Mouse (Mus musculus) spleen, adult 2 months (tissue): ENCODE measurements around the gene Stim2. TPM values are rescaled to one million over a fixed set of nuclear protein-coding genes. Genes with fewer than 3 reads are reported as not detected.

Experiments
- DNase-seq, 2 experiments: peaks; one replicate each; pipeline versions ENCODE4 v3.0.0 to v3.0.0-alpha.2; 2012 to 2021; ENCODE audit warnings: low spot score in 2 of 2, low read depth in 1 of 2
- H3K27ac ChIP-seq: fragments of 200-500 bp; 2 replicates; pipeline ENCODE4 v1.5.1; 2012; ENCODE audit warnings: low read length, inconsistent platforms; ENCODE audit not compliant: insufficient read depth
- H3K27me3 ChIP-seq: fragments of 200-500 bp; 2 replicates; pipeline ENCODE4 v1.6.1; 2012; ENCODE audit warnings: mild to moderate bottlenecking, moderate library complexity, low read length, inconsistent platforms; ENCODE audit not compliant: control insufficient read depth, insufficient read depth
- H3K36me3 ChIP-seq: fragments of 200-500 bp; 2 replicates; pipeline ENCODE4 v1.6.1; 2012; ENCODE audit warnings: mild to moderate bottlenecking, low read length, inconsistent platforms; ENCODE audit not compliant: control insufficient read depth, insufficient read depth
- H3K4me1 ChIP-seq: fragments of 200-500 bp; 2 replicates; pipeline ENCODE4 v1.6.1; 2011; ENCODE audit warnings: inconsistent platforms; ENCODE audit not compliant: control insufficient read depth, insufficient read depth, insufficient read length
- H3K4me3 ChIP-seq: fragments of 200-500 bp; 2 replicates; pipeline ENCODE4 v1.5.1; 2011; ENCODE audit warnings: mild to moderate bottlenecking, inconsistent platforms; ENCODE audit not compliant: insufficient read depth, insufficient read length; ENCODE audit errors: extremely low read depth
- CTCF ChIP-seq: fragments of 200-500 bp; IDR thresholded peaks from 2 replicates; pipeline ENCODE4 v1.5.1; 2011; ENCODE audit warnings: mild to moderate bottlenecking, inconsistent platforms; ENCODE audit not compliant: insufficient read depth, insufficient read length, insufficient replicate concordance; ENCODE audit errors: extremely low read depth
- POLR2A ChIP-seq: fragments of 200-500 bp; IDR thresholded peaks from 2 replicates; pipeline ENCODE4 v1.6.1; 2011; ENCODE audit warnings: low read depth, low read length, inconsistent platforms
- WGBS: fragments of 180-500 bp; shearing (Covaris S2); methylation state at CpG from one replicate; pipeline ENCODE4 v1.1.7; 2018; 5-methylcytosine and 5-hydroxymethylcytosine counted together
- polyA plus RNA-seq: library from polyadenylated mRNA; depleted of rRNA; stranded (reverse); fragments of >200 nt; gene quantifications from 2 replicates; pipeline ENCODE4 v1.2.3, GENCODE M21; 2012

Gene Stim2
- polyA plus RNA-seq, 1 experiment = 12.6 TPM

- no peak for DNase-seq
- H3K27me3 ChIP-seq = no peaks in the 10 kb centered on the region
- H3K4me3 ChIP-seq = no peak overlapping the region
- WGBS = 89% methylated on average over 3 of the region's 3 CpGs
- no peak for TF ChIP-seq POLR2A
- TF ChIP-seq CTCF = no peak
- no peak overlapping the region for H3K27ac ChIP-seq
- no peaks in the 10 kb centered on the region for H3K4me1 ChIP-seq
- H3K36me3 ChIP-seq = peaks cover 2% of the 10 kb centered on the region; the same call in 1 of the 2 replicates
Observed at GRCm38 (mm10) chr5:54051056-54051455, 52.8 kb downstream of the Stim2 start.

- DNase-seq = no peak
- Histone ChIP-seq H3K27ac (no peak overlapping the region), H3K4me1 (no peaks in the 10 kb centered on the region), H3K27me3 (no peaks in the 10 kb centered on the region), H3K4me3 (no peak overlapping the region), H3K36me3 (peaks cover 2% of the 10 kb centered on the region; the same call in 1 of the 2 replicates)
- 76% methylated on average over 6 of the region's 6 CpGs for WGBS
- TF ChIP-seq POLR2A = no peak
Observed at GRCm38 (mm10) chr5:54052205-54052604, 53.9 kb downstream of the Stim2 start.

- Histone ChIP-seq H3K4me1 (no peaks in the 10 kb centered on the region), H3K36me3 (peaks cover 4% of the 10 kb centered on the region; the same call in 1 of the 2 replicates), H3K27ac (no peak overlapping the region), H3K27me3 (no peaks in the 10 kb centered on the region), H3K4me3 (no peak overlapping the region)
- WGBS = 90% methylated on average over 7 of the region's 7 CpGs
- no peak for DNase-seq
- TF ChIP-seq CTCF = no peak
- TF ChIP-seq POLR2A = no peak
Observed at GRCm38 (mm10) chr5:54053673-54054366, 55.5 kb downstream of the Stim2 start.

GRCm38 (mm10) chr5:54056266-54056665 is 58.0 kb downstream of the Stim2 start:
- Histone ChIP-seq H3K4me3 (no peak overlapping the region), H3K36me3 (peaks cover 4% of the 10 kb centered on the region; the same call in 1 of the 2 replicates), H3K27ac (no peak overlapping the region), H3K27me3 (no peaks in the 10 kb centered on the region), H3K4me1 (no peaks in the 10 kb centered on the region)
- TF ChIP-seq POLR2A = no peak
- TF ChIP-seq CTCF = no peak
- WGBS = 83% methylated on average over 6 of the region's 6 CpGs
- DNase-seq = no peak

- 69% methylated on average over 6 of the region's 6 CpGs for WGBS
- TF ChIP-seq POLR2A = no peak
- TF ChIP-seq CTCF = no peak
- no peak for DNase-seq
Observed at GRCm38 (mm10) chr5:54059998-54060397, 61.7 kb downstream of the Stim2 start.

GRCm38 (mm10) chr5:54062079-54062478 is 63.8 kb downstream of the Stim2 start:
- Histone ChIP-seq H3K4me3 (no peak overlapping the region), H3K36me3 (peaks cover 2% of the 10 kb centered on the region; the same call in 1 of the 2 replicates), H3K4me1 (no peaks in the 10 kb centered on the region), H3K27ac (no peak overlapping the region), H3K27me3 (no peaks in the 10 kb centered on the region)
- TF ChIP-seq CTCF (no peak), POLR2A (no peak)
- DNase-seq = no peak
- WGBS = 95% methylated on average over 7 of the region's 7 CpGs

More at GRCm38 (mm10) chr5:54059998-54060397, 61.7 kb downstream of the Stim2 start:
- H3K27me3 ChIP-seq = no peaks in the 10 kb centered on the region
- peaks cover 4% of the 10 kb centered on the region; the same call in 1 of the 2 replicates for H3K36me3 ChIP-seq
- no peaks in the 10 kb centered on the region for H3K4me1 ChIP-seq
- H3K4me3 ChIP-seq = no peak overlapping the region
- no peak overlapping the region for H3K27ac ChIP-seq

GRCm38 (mm10) chr5:54067591-54067990 is 69.3 kb downstream of the Stim2 start:
- Histone ChIP-seq H3K27ac (no peak overlapping the region), H3K27me3 (no peaks in the 10 kb centered on the region), H3K4me3 (no peak overlapping the region), H3K4me1 (peaks cover 3% of the 10 kb centered on the region), H3K36me3 (no peaks in the 10 kb centered on the region)
- WGBS = 70% methylated on average over 3 of the region's 3 CpGs
- TF ChIP-seq POLR2A (no peak), CTCF (no peak)
- no peak for DNase-seq
